Mouse (Mus musculus) neural tube, embryonic 15.5 days (tissue): ENCODE measurements around the gene Cd300ld3. TPM values are rescaled to one million over a fixed set of nuclear protein-coding genes. Genes with fewer than 3 reads are reported as not detected.

Source experiments
- ATAC-seq: fragments of 200-750 bp; cut with Nextera tagmentation; 2 replicates; pipeline ENCODE4 v1.8.0; 2017; ENCODE audit warnings: mild to moderate bottlenecking, moderate TSS enrichment, moderate library complexity; ENCODE audit not compliant: low FRiP score
- H3K27ac ChIP-seq: fragments of 300-500 bp; sonication (generic); replicated peaks from 2 replicates; pipeline ENCODE4 v1.5.1; 2015; ENCODE audit warnings: mild to moderate bottlenecking, inconsistent platforms
- H3K27me3 ChIP-seq: fragments of 300-500 bp; sonication (generic); replicated peaks from 2 replicates; pipeline ENCODE4 v1.6.1; 2015; ENCODE audit warnings: inconsistent platforms
- H3K36me3 ChIP-seq: fragments of 300-500 bp; sonication (generic); 2 replicates; pipeline ENCODE4 v1.6.1; 2015; ENCODE audit warnings: inconsistent platforms
- H3K4me1 ChIP-seq: fragments of 300-500 bp; sonication (generic); 2 replicates; pipeline ENCODE4 v1.6.1; 2015; ENCODE audit warnings: inconsistent platforms
- H3K4me2 ChIP-seq: fragments of 300-500 bp; sonication (generic); 2 replicates; pipeline ENCODE4 v1.6.1; 2015; ENCODE audit warnings: inconsistent platforms, mild to moderate bottlenecking, moderate library complexity
- H3K4me3 ChIP-seq: fragments of 300-500 bp; sonication (generic); replicated peaks from 2 replicates; pipeline ENCODE4 v1.5.1; 2015; ENCODE audit warnings: mild to moderate bottlenecking, inconsistent platforms
- H3K9ac ChIP-seq: fragments of 300-500 bp; sonication (generic); replicated peaks from 2 replicates; pipeline ENCODE4 v1.6.1; 2015; ENCODE audit warnings: mild to moderate bottlenecking, inconsistent platforms
- H3K9me3 ChIP-seq: fragments of 300-500 bp; sonication (generic); replicated peaks from 2 replicates; pipeline ENCODE4 v1.6.1; 2016; ENCODE audit warnings: inconsistent platforms
- WGBS: fragments of 180-500 bp; shearing (Covaris S2); methylation state at CpG from one replicate; pipeline ENCODE4 v1.1.7; 2015; ENCODE audit warnings: mixed read lengths; 5-methylcytosine and 5-hydroxymethylcytosine counted together
- polyA plus RNA-seq: library from polyadenylated mRNA; unstranded; fragments of >200 nt; fragmentation: Nextera tagmentation; extraction: Ambion mirVana; gene quantifications from 2 replicates; pipeline ENCODE4 v1.2.1, GENCODE M21; 2015

The Cd300ld3 gene
- polyA plus RNA-seq, 1 experiment from 2014 or later: not detected

GRCm38 (mm10) chr11:115077436-115077835 lies 29.2 kb upstream of the Cd300ld3 start:
- Histone ChIP-seq H3K9me3 (no peaks in the 10 kb centered on the region), H3K27ac (no peak overlapping the region), H3K27me3 (peaks cover 16% of the 10 kb centered on the region; the same call in 1 of the 2 replicates), H3K36me3 (no peaks in the 10 kb centered on the region), H3K4me2 (no peak overlapping the region), H3K4me3 (no peak overlapping the region), H3K9ac (no peak overlapping the region), H3K4me1 (peaks cover 3% of the 10 kb centered on the region; the same call in 1 of the 2 replicates)
- 95% methylated on average over 1 of the region's 1 CpGs for WGBS
- ATAC-seq: no peak

- H3K4me2 ChIP-seq: no peak overlapping the region
- H3K9me3 ChIP-seq: no peaks in the 10 kb centered on the region
- no peak for ATAC-seq
- no peak overlapping the region for H3K9ac ChIP-seq
- H3K27me3 ChIP-seq: peaks cover 18% of the 10 kb centered on the region; the same call in 1 of the 2 replicates
- H3K4me1 ChIP-seq: peaks cover 14% of the 10 kb centered on the region
- H3K4me3 ChIP-seq: no peak overlapping the region
- H3K36me3 ChIP-seq: no peaks in the 10 kb centered on the region
- H3K27ac ChIP-seq: no peak overlapping the region
- 33% methylated on average over 5 of the region's 5 CpGs for WGBS
Observed at GRCm38 (mm10) chr11:115075859-115076258, 27.6 kb upstream of the Cd300ld3 start.

- Histone ChIP-seq H3K36me3 (no peaks in the 10 kb centered on the region), H3K4me1 (peaks cover 16% of the 10 kb centered on the region), H3K27me3 (peaks cover 23% of the 10 kb centered on the region; the same call in 1 of the 2 replicates), H3K27ac (no peak overlapping the region), H3K4me3 (no peak overlapping the region), H3K9me3 (no peaks in the 10 kb centered on the region), H3K9ac (no peak overlapping the region), H3K4me2 (no peak overlapping the region)
- WGBS: 77% methylated on average over 7 of the region's 7 CpGs
- no peak for ATAC-seq
Observed at GRCm38 (mm10) chr11:115075407-115075806, 27.2 kb upstream of the Cd300ld3 start.

- Histone ChIP-seq H3K36me3 (no peaks in the 10 kb centered on the region), H3K9me3 (no peaks in the 10 kb centered on the region), H3K27ac (no peak overlapping the region), H3K4me3 (no peak overlapping the region), H3K9ac (no peak overlapping the region), H3K4me1 (peaks cover 16% of the 10 kb centered on the region), H3K4me2 (no peak overlapping the region), H3K27me3 (peaks cover 35% of the 10 kb centered on the region)
- 54% methylated on average over 5 of the region's 5 CpGs for WGBS
- no peak for ATAC-seq
Observed at GRCm38 (mm10) chr11:115073002-115073401, 24.8 kb upstream of the Cd300ld3 start.

GRCm38 (mm10) chr11:115071631-115072294 lies 23.6 kb upstream of the Cd300ld3 start:
- Histone ChIP-seq H3K9me3 (no peaks in the 10 kb centered on the region), H3K4me2 (peak overlapping the region; percentile 43), H3K27ac (peak overlapping the region; percentile 37), H3K4me3 (no peak overlapping the region), H3K36me3 (no peaks in the 10 kb centered on the region), H3K4me1 (peaks cover 16% of the 10 kb centered on the region), H3K27me3 (peaks cover 30% of the 10 kb centered on the region), H3K9ac (no peak overlapping the region)
- ATAC-seq: no peak
- WGBS: 16% methylated on average over 14 of the region's 14 CpGs

- Histone ChIP-seq H3K27ac (no peak overlapping the region), H3K4me3 (no peak overlapping the region), H3K9me3 (no peaks in the 10 kb centered on the region), H3K4me1 (peaks cover 16% of the 10 kb centered on the region), H3K4me2 (peak overlapping the region; percentile 43), H3K27me3 (peaks cover 27% of the 10 kb centered on the region), H3K36me3 (no peaks in the 10 kb centered on the region), H3K9ac (0 out of 2 replicates have a peak overlapping the region, but pooled peaks have one; percentile 7)
- 4% methylated on average over 9 of the region's 9 CpGs for WGBS
- ATAC-seq: no peak
Observed at GRCm38 (mm10) chr11:115071015-115071551, 22.9 kb upstream of the Cd300ld3 start.

GRCm38 (mm10) chr11:115066768-115067167 lies 18.6 kb upstream of the Cd300ld3 start:
- peaks cover 19% of the 10 kb centered on the region for H3K27me3 ChIP-seq
- no peaks in the 10 kb centered on the region for H3K9me3 ChIP-seq
- no peak overlapping the region for H3K4me2 ChIP-seq
- no peak overlapping the region for H3K4me3 ChIP-seq
- WGBS: 73% methylated on average over 6 of the region's 6 CpGs
- H3K36me3 ChIP-seq: no peaks in the 10 kb centered on the region
- ATAC-seq: no peak
- peaks cover 12% of the 10 kb centered on the region for H3K4me1 ChIP-seq
- no peak overlapping the region for H3K9ac ChIP-seq
- no peak overlapping the region for H3K27ac ChIP-seq

- Histone ChIP-seq H3K4me1 (no peaks in the 10 kb centered on the region), H3K4me3 (no peak within 1 kb of the TSS), H3K27ac (no peak within 1 kb of the TSS), H3K9me3 (no peaks in the 10 kb centered on the region), H3K36me3 (no peaks in the 10 kb centered on the region), H3K4me2 (no peak within 1 kb of the TSS), H3K27me3 (0 out of 2 replicates have a peak, but pooled peaks cover 3% of the 10 kb centered on the region), H3K9ac (no peak within 1 kb of the TSS)
- no peak for ATAC-seq
- 25% methylated on average over 5 of the region's 5 CpGs for WGBS
Observed at GRCm38 (mm10) chr11:115062077-115062476, 13.9 kb upstream of the Cd300ld3 start, which contains the start of gene Cd300e. TSS of gene Cd300e (minus strand) at chr11:115062177.

GRCm38 (mm10) chr11:115059797-115060196 lies 11.6 kb upstream of the Cd300ld3 start:
- Histone ChIP-seq H3K9me3 (no peaks in the 10 kb centered on the region), H3K4me3 (no peak overlapping the region), H3K9ac (no peak overlapping the region), H3K27me3 (0 out of 2 replicates have a peak, but pooled peaks cover 5% of the 10 kb centered on the region), H3K4me1 (no peaks in the 10 kb centered on the region), H3K27ac (no peak overlapping the region), H3K36me3 (no peaks in the 10 kb centered on the region), H3K4me2 (no peak overlapping the region)
- WGBS: 92% methylated on average over 2 of the region's 2 CpGs
- ATAC-seq: no peak

GRCm38 (mm10) chr11:115058701-115059100 lies 10.5 kb upstream of the Cd300ld3 start:
- 0 out of 2 replicates have a peak, but pooled peaks cover 5% of the 10 kb centered on the region for H3K27me3 ChIP-seq
- no peak for ATAC-seq
- WGBS: 80% methylated on average over 4 of the region's 4 CpGs

GRCm38 (mm10) chr11:115054537-115054936 lies 6.3 kb upstream of the Cd300ld3 start:
- Histone ChIP-seq H3K4me1 (no peaks in the 10 kb centered on the region), H3K27ac (no peak overlapping the region), H3K9me3 (no peaks in the 10 kb centered on the region), H3K4me2 (no peak overlapping the region), H3K36me3 (no peaks in the 10 kb centered on the region), H3K4me3 (no peak overlapping the region), H3K9ac (no peak overlapping the region), H3K27me3 (0 out of 2 replicates have a peak, but pooled peaks cover 6% of the 10 kb centered on the region)
- no peak for ATAC-seq

More at GRCm38 (mm10) chr11:115058701-115059100, 10.5 kb upstream of the Cd300ld3 start:
- Histone ChIP-seq H3K9ac (no peak overlapping the region), H3K36me3 (no peaks in the 10 kb centered on the region), H3K4me3 (no peak overlapping the region), H3K27ac (no peak overlapping the region), H3K4me1 (no peaks in the 10 kb centered on the region), H3K9me3 (no peaks in the 10 kb centered on the region), H3K4me2 (no peak overlapping the region)

- H3K27me3 ChIP-seq: 0 out of 2 replicates have a peak, but pooled peaks cover 5% of the 10 kb centered on the region
- WGBS: 91% methylated on average over 1 of the region's 1 CpGs
- no peak for ATAC-seq
- H3K4me3 ChIP-seq: no peak overlapping the region
- no peak overlapping the region for H3K27ac ChIP-seq
- no peaks in the 10 kb centered on the region for H3K4me1 ChIP-seq
- H3K4me2 ChIP-seq: no peak overlapping the region
- H3K36me3 ChIP-seq: no peaks in the 10 kb centered on the region
- H3K9me3 ChIP-seq: no peaks in the 10 kb centered on the region
- H3K9ac ChIP-seq: no peak overlapping the region
Observed at GRCm38 (mm10) chr11:115052991-115053390, 4.8 kb upstream of the Cd300ld3 start.
